Mouse (Mus musculus) retina, adult 2 months (tissue): ENCODE measurements around the gene Gm3696.
"Not testable (repeated sequence)": the region's sequence is repeated elsewhere in the genome, so short reads cannot be mapped to it uniquely, and the experiment has no call there.

Source experiments
- DNase-seq: peaks from one replicate; pipeline ENCODE4 v3.0.0-alpha.2; 2012; ENCODE audit warnings: low read depth, low spot score

Gm3696 gene

GRCm38 (mm10) chr14:7100521-7100920 is at the start of gene Gm3696:
TSS of gene Gm3696 (minus strand) at chr14:7100621.
- DNase-seq, result not testable (repeated sequence)

GRCm38 (mm10) chr14:7125312-7125711 is 24.9 kb upstream of the Gm3696 start, which contains the start of gene Gm6676:
TSS of gene Gm6676 (minus strand) at chr14:7125412.
- not testable (repeated sequence) for DNase-seq

GRCm38 (mm10) chr14:7105124-7105802 is 4.8 kb upstream of the Gm3696 start:
- DNase-seq, result not testable (repeated sequence)

GRCm38 (mm10) chr14:7044870-7045269 is 55.6 kb downstream of the Gm3696 start, which contains the start of gene Gm3685:
TSS of gene Gm3685 (minus strand) at chr14:7044970.
- DNase-seq, result not testable (repeated sequence)
